Mouse (Mus musculus): ENCODE data around the gene Chchd5. TPM values are rescaled to one million over a fixed set of nuclear protein-coding genes. Genes with fewer than 3 reads are reported as not detected.

Chchd5 gene
- polyA plus RNA-seq, 1 experiment: 27.1 TPM

- no peak for TF ChIP-seq FOSL1 (IDR thresholded peaks at IDR 0.05; ENCODE audit: insufficient read depth, low read length, poor library complexity, severe bottlenecking)
- TF ChIP-seq MAX (IDR thresholded peaks at IDR 0.05): no peak
- no peaks in the 10 kb centered on the region for H3K36me3 ChIP-seq (ENCODE audit: control insufficient read depth, insufficient read depth)
- H3K4me3 ChIP-seq (ENCODE audit: insufficient read depth, poor library complexity, severe bottlenecking): no peak overlapping the region
- no peaks in the 10 kb centered on the region for H3K79me2 ChIP-seq (ENCODE audit: control insufficient read depth, insufficient read depth)
- no peaks in the 10 kb centered on the region for H3K79me3 ChIP-seq (ENCODE audit: low read depth)
- no peaks in the 10 kb centered on the region for H3K27me3 ChIP-seq (ENCODE audit: control insufficient read depth, insufficient read depth, insufficient read length)
- no peak overlapping the region for H3ac ChIP-seq (ENCODE audit: control insufficient read depth, insufficient read length, low read depth)
These were observed 52.9 kb downstream of the Chchd5 start for GRCm38 (mm10) chr2:129182412-129182811.

- Histone ChIP-seq H3K36me3 (ENCODE audit: control insufficient read depth, insufficient read depth) (no peaks in the 10 kb centered on the region), H3ac (ENCODE audit: control insufficient read depth, insufficient read length, low read depth) (no peak overlapping the region), H3K79me2 (ENCODE audit: control insufficient read depth, insufficient read depth) (no peaks in the 10 kb centered on the region), H3K4me3 (ENCODE audit: insufficient read depth, poor library complexity, severe bottlenecking) (no peak overlapping the region), H3K79me3 (ENCODE audit: low read depth) (no peaks in the 10 kb centered on the region), H3K27me3 (ENCODE audit: control insufficient read depth, insufficient read depth, insufficient read length) (no peaks in the 10 kb centered on the region)
- TF ChIP-seq CTCF (IDR thresholded peaks at IDR 0.05; ENCODE audit: control insufficient read depth, insufficient read depth, insufficient read length) (no peak), USF1 (IDR thresholded peaks at IDR 0.05; ENCODE audit: low read depth) (no peak), MAX (IDR thresholded peaks at IDR 0.05) (no peak), MYOD1 (IDR thresholded peaks at IDR 0.05; ENCODE audit: control insufficient read depth, insufficient read length, low read depth) (no peak), FOSL1 (IDR thresholded peaks at IDR 0.05; ENCODE audit: insufficient read depth, low read length, poor library complexity, severe bottlenecking) (no peak), CEBPB (IDR thresholded peaks at IDR 0.05; ENCODE audit: low read depth) (no peak), MYOG (IDR thresholded peaks at IDR 0.05; ENCODE audit: control insufficient read depth, extremely low read depth, insufficient read length) (no peak)
These were observed 54.1 kb downstream of the Chchd5 start for GRCm38 (mm10) chr2:129183561-129184031.

Other genes with a start within 250 kb of the Chchd5 start
- gene Zc3h8, start 185.6 kb upstream of the Chchd5 start, polyA plus RNA-seq (2012; fragmentation: generic; extraction: Trizol): 2.6 TPM
- gene Zc3h6, start 162.3 kb upstream of the Chchd5 start, polyA plus RNA-seq (2012; fragmentation: generic; extraction: Trizol): 0.21 TPM
- gene Gm10762, start 162.0 kb upstream of the Chchd5 start, polyA plus RNA-seq (2012; fragmentation: generic; extraction: Trizol): 3.6 TPM
- gene Vinac1, start 81.5 kb upstream of the Chchd5 start, polyA plus RNA-seq (2012; fragmentation: generic; extraction: Trizol): not detected
- gene Ttl, start 63.8 kb upstream of the Chchd5 start, polyA plus RNA-seq (2012; fragmentation: generic; extraction: Trizol): 10.7 TPM
- 19.1 TPM for gene Polr1b, start 28.7 kb upstream of the Chchd5 start, polyA plus RNA-seq (2012; fragmentation: generic; extraction: Trizol)
- 57.4 TPM for gene Slc20a1, start 69.1 kb downstream of the Chchd5 start, polyA plus RNA-seq (2012; fragmentation: generic; extraction: Trizol)
- gene Ckap2l, start 167.5 kb downstream of the Chchd5 start, polyA plus RNA-seq (2012; fragmentation: generic; extraction: Trizol): 17.9 TPM
- gene Il1a, start 180.3 kb downstream of the Chchd5 start, polyA plus RNA-seq (2012; fragmentation: generic; extraction: Trizol): not detected
- not detected for gene Il1b, start 241.4 kb downstream of the Chchd5 start, polyA plus RNA-seq (2012; fragmentation: generic; extraction: Trizol)

All from C2C12 (cell line).